Mouse (Mus musculus): ENCODE results near the gene Stx3.

Stx3 gene

DNA sequence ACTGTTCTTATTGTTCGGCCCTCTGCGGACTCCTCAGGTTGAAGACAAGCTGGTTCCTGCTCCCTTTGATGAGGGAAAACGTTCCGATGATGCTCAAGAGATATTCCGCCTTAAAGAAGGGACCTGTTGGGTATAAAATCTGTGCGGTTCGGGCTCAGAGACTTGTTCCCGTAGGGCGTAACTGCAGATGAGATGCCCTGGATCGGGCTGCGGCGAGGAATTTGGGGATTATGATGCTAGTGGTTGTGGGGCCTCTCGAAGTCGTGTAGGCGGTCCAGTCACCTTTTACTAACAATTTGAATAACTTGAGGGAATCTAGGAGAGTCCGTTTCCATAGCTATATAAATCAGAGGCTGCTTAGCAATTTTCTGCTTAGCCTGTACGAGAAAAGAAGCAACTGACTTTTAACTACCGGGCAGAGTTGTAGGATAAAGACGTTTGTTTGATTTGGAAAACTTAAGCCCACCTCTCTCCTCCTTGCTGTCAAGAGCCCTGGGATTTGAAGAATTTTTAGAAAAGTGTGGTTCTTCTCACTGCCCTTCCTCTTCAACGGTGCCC lies at the start of gene Stx3:
Gene Stx3, minus strand, starts transcription at position 261 of the 558 bp plus-strand sequence.
- DNase-seq (ENCODE audit: low spot score) = no peak

DNA sequence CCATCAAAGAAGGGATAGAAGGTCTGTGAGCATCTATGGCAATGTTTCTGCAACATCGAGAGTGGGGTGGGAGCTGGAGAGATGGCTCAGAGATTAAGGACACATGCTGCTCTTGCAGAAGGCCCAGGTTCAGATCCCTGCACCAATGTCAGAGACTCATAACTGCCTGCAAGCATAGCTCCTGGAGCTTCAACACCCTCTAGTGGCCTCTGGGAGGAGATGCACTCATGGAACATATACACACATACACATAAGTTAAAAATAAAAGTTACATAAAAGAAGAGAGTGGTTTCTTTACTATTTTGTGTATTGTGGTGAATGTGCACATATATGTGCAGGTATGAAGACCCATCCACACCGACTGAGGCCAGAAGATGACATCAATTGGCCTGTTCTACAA lies 48.6 kb upstream of the Stx3 start:
- DNase-seq (ENCODE audit: low spot score) = no peak

DNA sequence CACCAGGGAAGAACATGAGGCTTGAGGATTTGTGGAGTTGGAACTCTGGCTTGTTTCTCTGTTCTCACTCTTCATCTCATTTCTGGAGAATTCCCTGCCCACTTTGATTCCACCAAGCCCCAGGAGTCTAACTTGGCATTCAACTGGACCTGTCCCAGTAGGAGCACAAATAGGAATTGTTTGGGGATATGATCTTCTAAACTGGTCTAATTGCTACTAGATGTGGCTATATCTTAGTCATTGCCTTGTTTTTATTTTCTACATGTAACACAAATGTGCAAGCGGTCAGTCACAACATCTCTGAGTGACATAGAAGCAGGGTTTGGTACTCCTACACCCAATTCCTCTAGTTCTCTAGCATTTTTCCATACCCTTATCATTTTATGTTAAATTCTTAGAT lies 41.8 kb upstream of the Stx3 start, which contains the start of gene Olfr1418:
Gene Olfr1418, minus strand, starts transcription at position 101 of the 400 bp plus-strand sequence.
- no peak for DNase-seq (ENCODE audit: low spot score)

DNA sequence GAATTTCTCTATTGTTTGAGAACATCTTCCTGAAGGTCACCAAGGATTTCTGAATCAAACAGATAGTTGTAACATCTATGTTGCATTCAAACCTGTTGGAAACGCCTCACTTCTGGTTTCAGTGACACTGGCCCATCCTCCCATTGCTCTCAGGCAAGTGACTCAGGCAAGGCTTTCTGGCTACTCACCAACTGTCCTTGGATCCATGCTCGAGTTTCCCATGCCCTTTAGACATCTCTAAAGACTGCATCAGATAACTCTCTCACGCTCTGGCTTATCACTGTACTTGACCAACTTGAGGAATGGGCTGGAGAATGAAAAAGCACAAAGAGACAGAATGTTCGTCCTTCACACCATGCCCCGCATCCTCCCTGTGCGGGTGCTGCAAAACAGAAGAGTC lies 37.3 kb upstream of the Stx3 start:
- DNase-seq (ENCODE audit: low spot score) = no peak

DNA sequence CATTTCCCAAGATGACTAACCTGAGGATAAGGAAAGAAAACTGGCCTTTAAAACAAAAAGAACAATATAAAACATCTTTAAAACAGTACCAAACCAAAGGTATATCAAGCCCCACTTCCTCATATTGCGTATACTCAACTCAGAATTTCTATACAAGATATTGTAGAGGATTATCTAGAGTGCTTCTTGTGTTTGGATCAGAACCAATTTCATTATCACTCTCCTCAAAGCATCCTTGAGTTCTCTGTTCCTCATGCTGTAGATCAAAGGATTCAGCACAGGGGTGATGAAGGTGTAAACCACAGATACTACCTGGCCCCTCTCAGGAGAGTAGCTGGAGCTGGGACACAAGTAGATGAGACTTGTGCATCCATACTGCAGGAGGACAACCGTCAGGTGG lies 35.6 kb upstream of the Stx3 start:
- no peak for DNase-seq (ENCODE audit: low spot score)

DNA sequence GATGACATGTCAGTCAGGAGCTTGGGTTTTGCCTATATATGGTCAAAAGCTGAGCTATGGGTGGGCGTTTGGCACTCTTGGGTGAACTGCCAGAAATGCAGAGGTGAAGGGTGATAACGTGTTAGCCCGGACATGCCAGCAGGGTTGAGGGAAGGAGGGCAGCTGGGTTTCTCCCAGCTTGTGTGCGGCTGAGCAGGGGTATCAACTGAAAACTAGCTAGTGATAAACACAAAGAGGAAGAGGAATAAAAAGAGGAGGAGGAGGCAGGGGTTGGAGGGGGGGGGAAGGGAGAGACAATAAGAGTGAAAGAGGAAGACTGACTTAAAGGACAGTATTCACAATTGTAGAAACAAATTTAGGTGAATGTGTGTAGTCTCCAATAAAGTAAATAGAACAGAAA lies 33.4 kb upstream of the Stx3 start:
- no peak for DNase-seq (ENCODE audit: low spot score)

DNA sequence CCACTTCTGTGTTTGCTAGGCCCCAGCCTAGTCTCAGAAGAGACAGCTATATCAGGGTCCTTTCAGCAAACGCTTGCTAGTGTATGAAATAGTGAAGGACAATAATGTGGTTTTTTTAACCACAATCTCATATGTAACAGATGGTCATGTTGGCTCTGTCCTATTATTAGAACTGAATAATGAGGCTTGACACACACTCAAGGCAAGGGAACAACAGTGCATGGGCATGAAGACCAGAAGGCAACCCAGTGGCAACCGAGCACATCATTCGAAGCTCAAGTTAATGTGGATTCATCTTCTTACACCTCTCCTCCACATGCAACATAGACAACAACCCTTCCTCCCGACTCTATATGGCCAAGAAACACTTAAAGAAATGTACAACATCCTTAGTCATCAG lies 27.1 kb upstream of the Stx3 start:
- no peak for DNase-seq (ENCODE audit: low spot score)

DNA sequence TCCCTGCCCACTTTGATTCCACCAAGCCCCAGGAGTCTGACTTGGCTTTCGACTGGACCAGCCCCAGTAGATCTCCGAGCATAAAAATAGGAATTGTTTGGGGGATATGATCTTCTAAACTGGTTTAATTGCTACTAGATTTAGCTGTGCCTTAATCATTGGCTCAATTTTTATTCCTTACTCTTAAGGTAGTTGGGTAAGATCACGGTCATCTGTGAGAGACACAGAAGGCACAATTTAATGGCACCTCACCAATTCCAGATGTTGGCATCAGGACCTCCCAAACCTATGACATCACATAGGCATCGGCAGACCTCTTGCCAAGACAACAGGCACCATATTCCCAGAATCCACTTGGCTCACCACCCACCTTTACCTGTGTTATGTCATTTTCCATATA lies 19.9 kb upstream of the Stx3 start, which contains the start of gene Olfr1417:
Gene Olfr1417, minus strand, starts transcription at position 101 of the 400 bp plus-strand sequence.
- DNase-seq (ENCODE audit: low spot score) = no peak

DNA sequence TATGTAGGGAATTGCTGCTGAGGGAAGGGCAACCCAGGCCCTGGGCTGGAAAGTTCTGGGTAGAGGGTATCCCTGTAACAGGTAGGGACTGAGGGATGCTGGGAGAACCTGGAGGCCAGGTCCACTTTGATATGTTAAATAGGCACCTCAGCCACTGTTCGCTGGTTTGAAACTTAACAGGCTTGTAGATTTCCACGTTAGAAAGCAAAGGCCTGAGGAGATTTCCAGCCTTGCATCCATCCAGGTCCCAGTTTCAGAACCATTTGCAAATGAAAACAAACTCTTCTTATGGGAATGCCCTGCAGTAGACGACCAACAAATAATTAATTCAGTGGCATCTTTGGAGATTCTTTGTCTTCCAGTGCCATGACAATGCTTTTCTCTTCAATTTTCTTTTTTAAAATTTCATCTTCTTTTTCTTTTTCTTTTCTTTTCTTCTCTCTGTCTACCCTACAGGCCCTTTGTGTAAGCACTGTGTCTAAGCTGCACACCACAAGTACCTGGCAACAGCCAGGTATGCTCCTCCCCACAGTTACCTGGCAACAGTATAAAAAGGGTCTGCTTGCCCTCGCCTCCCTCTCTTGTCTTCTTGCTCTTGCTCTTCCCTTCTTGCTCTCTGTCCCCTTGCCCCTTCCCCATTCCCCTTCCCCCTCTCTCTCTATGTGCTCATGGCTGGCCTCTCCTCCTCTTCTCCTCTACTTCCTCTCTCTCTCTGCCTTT lies 4.3 kb upstream of the Stx3 start:
- no peak for DNase-seq (ENCODE audit: low spot score)

DNA sequence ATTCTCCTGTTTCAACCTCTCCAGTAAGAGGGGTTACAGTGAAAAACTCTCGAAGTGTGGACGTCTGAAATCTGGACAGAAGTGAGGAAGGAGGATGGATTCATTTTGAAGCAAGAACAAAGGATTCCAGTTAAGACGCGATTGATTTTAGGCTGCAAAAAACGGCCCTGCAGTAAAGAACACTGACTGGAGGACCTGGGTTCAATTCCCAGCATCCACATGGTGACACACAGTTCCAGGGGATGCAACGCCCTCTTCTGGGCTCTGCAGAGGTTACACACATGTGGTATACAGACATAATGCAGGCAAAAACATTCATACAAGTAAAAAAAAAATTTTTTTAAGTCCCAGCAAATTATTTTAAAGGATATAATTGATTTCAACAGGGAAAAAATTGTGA lies 1.0 kb upstream of the Stx3 start:
- DNase-seq (ENCODE audit: low spot score) = no peak

DNA sequence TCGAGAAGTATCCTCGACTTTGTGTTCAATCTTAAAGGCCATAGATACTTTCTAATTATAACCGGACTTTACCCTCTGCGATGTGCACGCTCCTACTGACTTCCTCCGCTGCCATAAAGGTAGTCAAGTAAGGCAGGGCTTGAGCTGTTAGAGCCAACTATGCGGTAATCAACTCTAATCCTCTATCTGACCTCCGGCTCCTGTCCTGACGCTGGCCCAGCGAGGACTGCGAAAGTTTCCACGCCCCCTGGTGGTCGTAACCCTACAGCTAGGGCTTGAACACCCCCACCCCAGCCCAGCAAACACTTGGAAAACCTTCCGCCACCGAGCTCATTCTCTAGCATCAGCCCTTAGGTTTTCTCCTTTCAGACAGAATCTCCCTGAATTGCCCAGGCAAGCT lies 597 bp upstream of the Stx3 start:
- DNase-seq (ENCODE audit: low spot score) = peak; percentile 75

DNA sequence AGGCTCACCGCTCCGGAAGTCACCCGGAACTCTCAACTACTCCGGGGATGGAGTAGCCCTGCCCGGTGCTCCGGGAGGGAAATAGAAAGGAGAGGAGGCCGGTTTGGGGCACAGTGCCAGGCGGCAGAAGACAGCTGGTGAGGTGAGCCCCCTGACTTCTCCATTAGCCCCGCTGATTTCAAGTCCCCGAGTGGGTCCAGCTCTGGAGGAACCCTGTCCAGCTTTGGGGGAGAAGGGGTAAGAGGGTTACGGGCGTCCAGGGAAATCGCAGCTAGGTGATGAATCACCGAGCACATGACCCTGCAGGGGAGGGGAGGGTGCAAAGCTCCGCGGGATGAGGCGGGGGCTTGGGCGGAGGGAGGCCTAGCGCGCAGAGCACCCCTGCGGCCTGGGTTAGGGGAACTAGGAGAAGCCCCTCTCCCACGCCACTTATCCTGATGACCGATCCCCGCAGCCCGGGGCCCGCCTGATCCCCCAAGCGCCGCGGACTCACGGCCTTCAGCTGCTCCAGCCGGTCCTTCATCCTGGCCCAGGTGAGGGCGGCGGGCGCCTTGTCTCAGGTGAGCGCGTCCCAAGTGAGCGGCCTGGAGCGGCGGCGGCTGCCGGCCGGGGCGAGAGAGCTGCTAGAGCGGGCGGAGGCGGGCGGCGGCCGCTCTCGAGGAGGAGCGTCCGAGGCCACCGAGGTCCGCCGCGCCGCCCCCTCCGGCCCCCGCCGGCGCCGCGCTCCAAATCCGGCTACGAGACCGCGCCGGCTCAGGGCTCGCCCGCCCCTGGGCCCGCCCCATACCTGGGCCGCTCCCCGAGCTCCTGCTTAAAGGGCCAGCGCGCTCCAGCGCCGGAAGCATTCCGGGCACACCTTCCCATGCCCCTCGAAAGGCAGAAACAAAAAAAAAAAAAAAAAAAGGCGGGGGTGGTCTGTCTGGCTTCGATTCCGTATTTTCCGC lies 732 bp downstream of the Stx3 start:
- DNase-seq (ENCODE audit: low spot score) = peak; percentile 22

DNA sequence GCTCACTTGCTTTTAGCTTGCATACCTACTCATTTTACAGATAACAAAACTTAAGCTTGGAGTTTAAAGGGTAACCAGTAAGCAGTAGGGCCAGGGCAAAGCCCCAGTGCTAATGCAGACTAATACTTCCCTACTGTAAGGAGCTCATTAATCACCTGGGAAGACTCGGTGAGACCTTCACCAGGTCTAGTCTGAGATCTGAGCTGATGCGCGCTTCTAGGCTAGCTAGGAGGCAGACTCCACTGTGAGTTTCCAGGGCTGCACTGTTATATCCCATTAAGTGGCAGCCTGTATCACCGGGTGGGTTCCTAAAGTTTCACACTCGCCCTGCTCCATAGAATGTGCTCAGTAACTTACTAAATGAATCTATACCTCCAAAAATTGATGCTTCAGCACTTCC lies 1.6 kb downstream of the Stx3 start:
- no peak for DNase-seq (ENCODE audit: low spot score)

DNA sequence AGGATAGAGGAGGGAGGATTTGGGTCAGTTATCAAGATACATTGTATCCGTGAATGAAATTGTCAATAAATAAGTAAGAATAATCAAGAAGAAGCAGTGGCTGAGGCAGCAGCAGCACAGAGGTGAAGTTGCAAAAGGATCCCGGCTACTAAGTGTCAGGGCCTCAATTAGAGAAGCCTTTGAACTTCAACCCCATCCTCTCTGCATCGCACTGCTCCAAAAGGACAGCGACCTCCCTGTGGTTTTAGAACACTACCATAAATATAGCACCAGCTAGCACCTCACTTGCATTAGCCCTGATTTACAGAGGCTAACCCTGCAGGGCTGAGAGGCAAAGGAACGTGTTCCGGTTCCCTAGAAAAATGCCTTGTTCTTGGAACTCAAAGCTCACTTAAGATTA lies 2.5 kb downstream of the Stx3 start:
- no peak for DNase-seq (ENCODE audit: low spot score)

DNA sequence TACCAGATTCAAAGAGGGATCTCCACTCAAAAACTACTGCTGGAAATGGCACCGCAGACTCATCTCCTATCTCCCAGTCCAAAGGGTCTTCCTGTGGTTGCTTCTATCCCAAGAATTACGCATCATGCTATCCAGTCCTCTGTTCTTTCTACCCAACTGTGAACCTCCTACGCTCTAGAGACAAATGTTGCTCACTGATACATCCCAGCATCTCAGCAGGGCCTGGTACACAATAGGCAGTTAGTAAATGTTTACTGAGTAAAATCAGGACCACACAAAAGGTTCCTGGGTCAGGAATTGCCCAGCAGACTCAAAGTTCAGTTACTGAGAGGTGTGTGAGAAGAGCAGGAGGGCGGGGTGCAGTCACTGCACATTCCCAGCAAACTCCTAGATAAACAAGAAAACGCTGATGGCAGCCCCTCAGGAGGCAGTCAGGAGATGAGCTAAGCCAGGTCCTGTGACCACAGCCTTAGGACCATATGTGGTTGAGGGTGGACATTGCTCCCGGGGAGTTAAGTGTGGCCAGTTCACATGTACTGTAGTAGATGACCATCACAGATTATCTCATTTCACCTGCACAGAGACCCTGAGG lies 4.4 kb downstream of the Stx3 start:
- DNase-seq (ENCODE audit: low spot score) = no peak

DNA sequence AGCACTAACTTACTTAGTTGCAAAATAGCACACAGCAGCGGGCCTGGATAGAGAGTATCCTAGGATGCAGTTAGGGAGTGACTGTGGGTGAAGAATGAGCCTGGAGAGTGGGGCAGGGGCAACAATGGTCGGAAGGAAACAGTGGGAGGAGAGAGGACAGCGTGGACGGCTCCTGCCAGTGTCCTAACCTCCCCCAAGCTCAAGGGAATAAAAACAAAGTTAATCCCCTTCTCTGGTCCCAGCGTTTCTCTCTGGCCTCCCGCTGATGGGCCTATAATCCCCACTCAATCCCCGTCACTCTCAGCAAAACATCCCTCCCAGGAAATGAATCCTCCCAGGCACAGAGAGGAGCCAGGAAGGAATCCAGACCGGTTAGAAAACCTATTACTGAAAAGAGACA lies 5.6 kb downstream of the Stx3 start:
- no peak for DNase-seq (ENCODE audit: low spot score)

DNA sequence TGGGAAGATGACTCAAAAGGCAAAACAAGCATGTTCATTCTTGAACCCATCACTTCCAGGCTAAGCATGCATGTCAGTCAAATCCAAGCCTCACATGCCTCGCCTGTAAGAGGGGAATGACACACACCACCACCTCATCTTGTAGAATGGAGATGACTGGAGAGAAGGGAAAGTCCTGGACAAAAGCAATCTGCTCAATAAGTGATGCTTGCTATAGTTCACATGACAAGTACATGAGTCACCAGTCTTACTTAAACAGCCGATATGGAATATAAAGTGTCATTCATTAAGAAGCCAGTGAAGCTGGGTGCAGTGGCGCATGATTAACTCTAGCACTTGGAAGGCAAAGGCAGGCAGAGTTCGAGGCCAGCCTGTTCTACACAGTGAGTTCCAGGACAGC lies 6.1 kb downstream of the Stx3 start:
- no peak for DNase-seq (ENCODE audit: low spot score)

DNA sequence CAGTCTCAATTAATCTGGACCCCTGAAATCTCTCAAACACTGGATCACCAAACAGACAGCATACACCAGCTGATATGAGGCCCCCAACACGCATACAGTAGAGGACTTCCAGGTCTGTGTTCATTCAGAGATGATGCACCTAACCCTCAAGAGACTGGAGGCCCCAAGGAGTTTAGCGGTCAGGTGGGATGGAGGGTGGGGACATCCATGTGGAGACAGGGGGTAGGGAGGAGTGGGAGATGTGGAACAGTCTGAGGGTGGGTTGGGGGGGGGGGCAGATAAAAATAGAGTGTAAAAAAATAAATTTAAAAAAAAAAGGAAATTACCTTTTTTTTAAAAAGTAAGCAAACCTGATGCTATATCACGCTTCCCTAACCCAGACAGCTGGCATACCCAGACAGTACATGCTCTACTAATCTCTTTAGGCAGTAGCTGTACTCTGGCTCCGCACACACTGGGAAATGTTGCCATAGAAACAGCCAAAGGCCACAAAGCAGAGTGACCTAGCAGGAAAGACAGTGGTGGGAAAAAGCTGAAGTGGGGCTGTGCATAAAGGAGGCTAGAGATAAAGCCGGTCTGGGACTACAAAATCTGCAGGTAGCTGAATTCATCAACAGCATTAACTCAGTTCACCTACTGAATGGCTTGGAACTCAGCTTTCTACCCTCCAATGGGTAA lies 7.4 kb downstream of the Stx3 start:
- DNase-seq (ENCODE audit: low spot score) = no peak

DNA sequence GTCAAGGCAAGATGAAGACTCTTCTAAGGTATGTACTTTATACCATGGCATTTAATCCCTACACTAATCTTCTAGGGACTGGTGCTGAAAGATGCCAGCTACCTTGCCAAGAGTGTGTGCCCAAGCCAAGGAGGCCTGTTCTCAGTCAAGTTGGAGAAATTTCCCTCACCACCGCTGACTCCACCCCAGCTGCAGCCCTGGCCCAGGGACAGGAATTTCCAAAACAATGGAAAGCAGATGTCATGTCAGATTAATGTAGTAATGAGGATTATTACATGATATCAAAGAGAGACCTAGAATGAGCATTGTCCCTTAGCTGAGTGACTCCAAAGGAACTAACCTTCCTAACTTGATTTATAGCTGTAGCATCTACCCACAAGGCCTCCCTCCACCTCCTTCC lies 8.3 kb downstream of the Stx3 start:
- DNase-seq (ENCODE audit: low spot score) = no peak

DNA sequence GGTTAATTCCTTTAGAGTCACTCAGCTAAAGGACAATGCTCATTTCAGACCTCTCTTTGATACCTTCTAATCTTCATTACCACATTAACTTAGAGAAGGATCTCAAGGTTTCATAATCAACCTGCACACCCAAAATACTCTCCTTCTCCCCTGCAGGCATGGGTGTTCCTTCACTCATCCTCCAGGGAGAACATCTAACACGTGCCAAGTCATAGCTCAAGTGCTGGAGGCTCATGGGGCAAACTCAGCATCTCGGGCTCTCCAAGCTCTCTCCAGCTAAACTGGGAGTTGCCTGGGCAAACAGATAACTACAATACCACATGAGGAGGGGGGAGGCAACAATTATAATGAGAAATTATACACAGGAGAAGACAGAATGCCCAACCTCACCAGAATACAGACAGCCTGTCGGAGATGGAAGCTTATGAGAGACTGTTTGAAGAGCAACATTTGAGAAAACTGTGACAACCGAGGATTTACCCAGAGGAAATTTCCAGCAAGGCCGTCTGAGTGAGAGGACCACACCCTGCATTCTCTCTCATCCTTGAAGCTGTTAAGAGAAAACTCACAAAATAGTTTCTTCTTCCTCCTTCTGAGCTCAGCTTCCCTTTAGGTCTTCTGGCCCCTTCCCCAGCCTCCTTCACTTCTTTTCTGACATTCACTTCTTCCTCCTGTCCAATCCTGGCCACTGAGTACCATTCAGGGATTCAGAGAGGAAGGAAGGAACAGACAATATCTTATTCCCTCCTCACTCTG lies 9.0 kb downstream of the Stx3 start:
- DNase-seq (ENCODE audit: low spot score) = no peak

DNA sequence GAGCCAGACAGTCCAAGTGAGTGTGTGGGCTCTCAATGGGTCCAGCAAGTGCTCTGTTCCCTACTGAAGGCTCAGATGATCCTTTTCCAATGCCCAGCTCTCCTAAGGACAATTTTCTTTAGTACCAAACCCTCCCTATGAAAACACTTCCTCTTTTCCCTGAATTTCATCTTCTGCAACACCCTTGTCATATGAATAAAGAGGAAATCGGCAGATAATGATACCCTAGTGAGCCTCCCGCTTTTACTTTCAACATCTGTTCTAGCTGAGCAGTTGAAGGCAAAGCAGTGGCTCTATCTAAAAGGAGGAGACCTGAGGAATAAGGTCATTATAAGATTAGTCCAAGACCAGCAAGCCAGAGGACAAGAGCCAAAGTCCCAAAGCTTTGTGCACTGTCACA lies 10.8 kb downstream of the Stx3 start:
- no peak for DNase-seq (ENCODE audit: low spot score)
